Mouse (Mus musculus): ENCODE data around the gene Csf3.
"Not testable (repeated sequence)": the region's sequence is repeated elsewhere in the genome, so short reads cannot be mapped to it uniquely, and the experiment has no call there.

- TF ChIP-seq CTCF (IDR thresholded peaks at IDR 0.05; ENCODE audit: low read depth); EP300 (optimal IDR thresholded peaks at IDR 0.05): not testable (repeated sequence)
Measured at GRCm38 (mm10) chr11:98680595-98680994, 20.5 kb upstream of the Csf3 start.

All from stomach, postnatal 0 days (tissue).